Mouse (Mus musculus): ENCODE measurements around the gene Ppp1r1b. TPM values are rescaled to one million over a fixed set of nuclear protein-coding genes. Genes with fewer than 3 reads are reported as not detected.
A peak's percentile ranks its signal among the peaks of the same experiment; 100 is the strongest.

Ppp1r1b gene
- polyA plus RNA-seq, 1 experiment from 2014 or later, result 0.37 TPM

DNA sequence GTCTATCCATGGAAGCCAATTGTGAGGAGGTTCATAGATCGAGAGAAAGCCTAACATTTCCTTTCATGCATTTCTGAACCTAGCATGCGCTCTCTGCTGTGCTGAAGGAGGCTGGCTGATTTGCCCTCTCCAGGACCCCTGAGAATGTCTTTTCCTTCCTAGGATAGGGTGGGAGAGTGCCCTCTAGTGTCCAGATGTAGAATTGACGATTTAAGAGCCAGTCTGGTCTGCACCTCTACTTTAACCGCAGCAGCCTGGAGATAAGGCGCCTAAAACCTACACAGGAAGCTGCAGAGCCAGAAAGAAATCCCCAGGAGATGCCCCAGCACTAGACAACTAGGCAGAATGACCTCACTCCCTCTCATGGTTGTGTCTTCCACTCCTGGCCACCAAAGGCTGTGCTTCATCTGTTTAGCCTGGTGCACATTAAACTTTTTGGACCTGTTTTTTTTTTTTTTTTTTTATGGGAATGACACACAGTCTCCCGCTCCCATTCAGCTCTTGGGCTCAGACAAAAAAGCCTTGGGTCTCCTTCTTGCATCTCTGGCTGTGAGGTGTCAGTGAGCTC is 7.6 kb downstream of the Ppp1r1b start:
- no peak overlapping the region for H3K4me3 ChIP-seq
- H3K27ac ChIP-seq, result no peak overlapping the region
- H3K36me3 ChIP-seq, result no peaks in the 10 kb centered on the region
- no peak overlapping the region for H3K4me2 ChIP-seq (replicated peaks)
- no peak overlapping the region for H3K9ac ChIP-seq
- H3K27me3 ChIP-seq, result peaks cover 45% of the 10 kb centered on the region
- H3K9me3 ChIP-seq (replicated peaks), result no peaks in the 10 kb centered on the region
- peaks cover 29% of the 10 kb centered on the region for H3K4me1 ChIP-seq
- WGBS, result 12% methylated on average over 6 of the region's 6 CpGs
- ATAC-seq (ENCODE audit: low FRiP score), result no peak

DNA sequence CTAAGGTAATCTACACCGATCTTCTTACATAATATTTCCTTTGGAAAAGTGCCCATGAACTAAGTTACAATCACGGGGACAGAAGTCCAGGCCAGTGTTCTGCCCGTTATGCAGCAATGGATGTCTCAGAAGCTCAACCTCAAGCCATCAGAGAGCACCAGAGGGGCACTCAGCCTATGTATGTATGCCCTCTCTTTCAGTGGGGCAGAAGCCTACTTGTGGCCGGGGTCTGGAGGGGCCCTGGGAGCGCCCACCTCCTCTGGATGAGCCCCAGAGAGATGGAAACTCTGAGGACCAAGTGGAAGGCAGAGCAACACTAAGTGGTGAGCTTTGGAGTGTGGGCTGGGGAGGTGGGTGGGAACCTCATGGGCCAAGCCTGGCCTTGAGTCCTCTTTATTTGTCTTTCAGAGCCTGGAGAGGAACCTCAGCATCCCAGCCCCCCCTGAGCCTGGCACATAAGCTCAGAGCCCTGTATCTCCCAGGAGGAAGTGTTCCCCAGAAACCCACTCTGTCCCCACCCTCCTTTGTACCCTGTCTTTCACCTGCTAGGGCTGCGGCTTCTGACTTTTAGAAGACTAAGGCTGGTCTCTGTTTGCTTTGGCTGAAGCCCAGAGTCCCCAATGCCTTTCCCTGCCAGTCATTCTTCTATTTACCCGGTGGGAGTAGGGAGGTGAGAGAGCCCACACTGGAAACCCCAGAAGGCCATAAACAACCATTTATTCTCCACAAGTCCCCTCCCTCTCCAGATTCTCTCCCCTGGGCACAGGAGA is 8.6 kb downstream of the Ppp1r1b start:
- H3K4me1 ChIP-seq, result peaks cover 39% of the 10 kb centered on the region
- no peaks in the 10 kb centered on the region for H3K36me3 ChIP-seq
- no peak for ATAC-seq (ENCODE audit: low FRiP score)
- H3K4me3 ChIP-seq, result no peak overlapping the region
- H3K4me2 ChIP-seq (replicated peaks), result no peak overlapping the region
- no peak overlapping the region for H3K27ac ChIP-seq
- H3K9ac ChIP-seq, result no peak overlapping the region
- 78% methylated on average over 7 of the region's 7 CpGs for WGBS
- H3K9me3 ChIP-seq (replicated peaks), result no peaks in the 10 kb centered on the region
- H3K27me3 ChIP-seq, result peaks cover 35% of the 10 kb centered on the region

DNA sequence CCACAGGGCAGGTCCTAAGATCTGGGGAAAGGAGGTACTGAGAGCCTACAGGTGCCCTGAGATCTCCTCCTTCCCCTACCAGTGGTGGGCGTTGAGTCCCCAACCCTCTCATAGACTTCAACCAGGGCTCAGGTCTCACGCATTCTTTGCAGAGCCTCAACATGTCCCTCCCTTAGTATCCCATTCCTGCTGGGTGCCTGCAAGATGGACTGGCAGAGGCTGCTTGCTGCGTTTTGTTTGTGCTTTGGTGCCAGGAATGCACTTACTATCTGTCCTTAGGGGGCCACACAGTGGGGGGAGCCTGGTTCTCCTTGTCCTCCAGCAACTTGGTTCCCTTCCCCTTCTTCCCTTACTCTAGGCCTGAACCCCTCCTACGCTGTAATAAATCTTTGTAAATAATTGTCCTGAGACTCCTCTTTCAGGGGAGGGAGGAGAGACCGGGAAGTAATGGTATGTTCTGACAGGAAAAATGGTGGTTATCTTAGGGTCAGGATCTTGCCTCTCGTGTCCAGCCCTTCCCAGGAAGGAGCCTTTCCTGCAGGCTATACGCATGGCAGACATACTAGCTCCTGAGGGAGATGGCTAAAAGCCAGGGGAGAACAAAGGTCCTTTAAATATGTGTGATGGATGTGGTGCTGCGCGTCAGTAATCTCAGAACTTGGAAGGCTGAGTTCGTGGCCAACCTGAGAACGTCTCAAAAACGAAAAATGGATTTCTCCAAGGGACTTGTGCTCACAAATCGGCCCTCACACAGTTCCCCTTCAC is 9.4 kb downstream of the Ppp1r1b start:
- WGBS, result 8% methylated on average over 13 of the region's 13 CpGs

DNA sequence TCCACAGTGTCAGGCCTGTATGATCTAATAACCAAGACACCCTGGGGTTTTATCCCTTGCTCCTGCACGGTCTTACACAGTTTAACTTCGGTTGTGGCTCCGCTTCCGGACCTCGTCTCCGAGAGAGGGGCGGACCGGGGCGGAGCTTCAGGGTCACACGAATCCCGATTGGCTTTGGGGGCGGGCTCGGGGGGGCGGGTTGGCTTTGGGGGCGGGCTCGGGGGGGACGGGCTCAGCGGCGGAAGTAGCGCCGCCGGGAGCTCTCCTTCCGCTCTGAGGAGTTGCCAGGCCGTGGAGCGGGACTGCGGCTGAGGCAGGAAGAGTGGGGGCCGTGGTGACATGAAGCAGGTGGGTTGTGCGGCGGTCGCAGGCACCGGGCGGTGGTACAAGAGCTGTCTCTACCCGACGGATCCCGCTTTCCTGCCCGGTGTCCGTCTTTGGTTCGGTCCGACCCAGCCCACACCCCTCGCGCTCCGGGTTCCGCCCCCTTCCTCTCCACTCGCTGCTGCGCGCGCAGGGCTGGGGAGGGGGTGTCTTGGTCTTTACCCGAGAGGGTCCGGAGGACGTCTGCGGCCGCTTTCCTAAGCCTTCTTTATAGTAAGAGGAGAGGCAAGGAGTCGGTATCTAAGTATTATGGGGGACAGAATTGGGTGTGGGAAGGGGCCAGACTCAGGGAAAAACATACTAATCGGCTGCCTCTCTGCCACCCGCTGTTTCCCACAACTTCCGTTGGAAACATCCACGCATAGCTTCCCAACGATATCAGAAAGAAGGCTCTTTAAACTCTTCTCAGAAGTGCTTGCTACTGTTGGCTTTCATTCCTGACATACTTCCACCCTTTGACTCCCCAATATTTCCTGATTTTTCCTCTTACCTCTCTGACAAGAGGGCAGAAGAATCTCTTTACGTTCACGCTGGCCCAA is 10.2 kb downstream of the Ppp1r1b start, which contains the start of gene Stard3:
Gene Stard3 (plus strand): TSS at position 208 of the 923 bp plus-strand sequence.
- WGBS, result under 1% methylated on average over 52 of the region's 60 CpGs
- Histone ChIP-seq H3K9me3 (replicated peaks) (no peaks in the 10 kb centered on the region), H3K27ac (peak within 1 kb of the TSS; percentile 87), H3K4me2 (replicated peaks) (peak within 1 kb of the TSS; percentile 79), H3K4me1 (peaks cover 47% of the 10 kb centered on the region), H3K27me3 (peaks cover 19% of the 10 kb centered on the region), H3K36me3 (no peaks in the 10 kb centered on the region), H3K9ac (peak within 1 kb of the TSS; percentile 78), H3K4me3 (peak within 1 kb of the TSS; percentile 65)
- ATAC-seq (ENCODE audit: low FRiP score), result peak; percentile 82

More for the DNA sequence above, 9.4 kb downstream of the Ppp1r1b start:
- H3K9ac ChIP-seq, result peak overlapping the region; percentile 1
- peaks cover 28% of the 10 kb centered on the region for H3K27me3 ChIP-seq
- no peaks in the 10 kb centered on the region for H3K36me3 ChIP-seq
- H3K9me3 ChIP-seq (replicated peaks), result no peaks in the 10 kb centered on the region
- ATAC-seq (ENCODE audit: low FRiP score), result peak; percentile 9; the same call in 1 of the 2 replicates
- peak overlapping the region; percentile 79 for H3K4me2 ChIP-seq (replicated peaks)
- H3K4me3 ChIP-seq, result peak overlapping the region; percentile 65
- peak overlapping the region; percentile 55 for H3K27ac ChIP-seq
- H3K4me1 ChIP-seq, result peaks cover 47% of the 10 kb centered on the region

DNA sequence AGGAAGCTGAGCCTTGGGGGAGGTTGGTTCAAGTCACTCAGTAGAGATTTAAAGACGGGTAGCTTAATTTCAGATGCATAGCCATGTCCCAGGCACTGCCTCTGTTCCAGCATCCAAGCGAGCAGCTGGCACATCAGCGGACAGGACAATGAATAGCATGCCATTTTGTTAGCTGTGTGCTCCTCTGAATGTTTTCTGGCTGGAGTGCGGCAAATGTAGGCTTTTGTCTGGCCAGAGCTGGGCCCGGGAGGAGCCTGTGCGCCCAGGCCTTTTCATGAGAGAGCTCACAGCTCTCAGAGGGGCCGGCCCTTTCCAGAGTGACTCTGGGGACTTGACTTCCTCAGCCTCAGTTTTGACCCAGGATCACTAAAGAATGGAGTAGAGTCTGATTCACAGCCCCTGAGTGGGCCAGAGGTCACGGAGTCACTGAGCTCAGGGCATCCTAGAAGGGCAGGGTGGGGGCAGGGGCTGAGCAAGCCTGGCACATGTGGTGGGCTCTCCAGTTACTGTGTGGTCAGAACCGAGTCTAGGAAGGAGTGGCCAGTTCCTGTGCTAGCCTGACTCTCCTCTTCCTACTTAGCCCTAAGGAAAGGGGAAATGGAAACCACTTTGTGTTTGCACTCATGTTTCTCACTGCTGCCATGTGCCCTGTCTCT is 12.8 kb downstream of the Ppp1r1b start:
- 25% methylated on average over 9 of the region's 9 CpGs for WGBS
- no peaks in the 10 kb centered on the region for H3K27me3 ChIP-seq
- H3K4me1 ChIP-seq, result peaks cover 50% of the 10 kb centered on the region
- H3K9me3 ChIP-seq (replicated peaks), result no peaks in the 10 kb centered on the region
- H3K9ac ChIP-seq, result peak overlapping the region; percentile 44
- H3K4me2 ChIP-seq (replicated peaks), result peak overlapping the region; percentile 21
- peak; percentile 31; the same call in 1 of the 2 replicates for ATAC-seq (ENCODE audit: low FRiP score)
- H3K4me3 ChIP-seq, result no peak overlapping the region
- H3K36me3 ChIP-seq, result no peaks in the 10 kb centered on the region
- H3K27ac ChIP-seq, result peak overlapping the region; percentile 74

DNA sequence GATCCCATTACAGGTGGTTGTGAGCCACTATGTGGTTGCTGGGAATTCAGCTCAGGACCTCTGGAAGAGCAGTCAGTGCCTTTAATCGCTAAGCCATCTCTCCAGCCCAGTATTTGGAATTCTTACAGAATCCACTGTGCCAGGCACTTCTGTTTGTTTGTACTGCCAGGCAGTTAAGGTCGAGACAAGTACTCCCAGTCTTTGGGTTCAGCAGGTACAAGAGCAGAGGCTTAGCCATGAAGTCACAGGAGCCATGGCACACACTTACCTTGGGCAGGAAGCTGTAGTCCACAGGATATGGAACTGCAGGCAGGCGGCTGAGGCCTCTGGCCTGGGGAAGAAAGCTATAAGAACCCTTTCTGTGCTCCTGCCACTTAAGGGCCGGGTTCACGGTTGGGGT is 15.6 kb downstream of the Ppp1r1b start:
- Histone ChIP-seq H3K9me3 (replicated peaks) (no peaks in the 10 kb centered on the region), H3K4me3 (no peak overlapping the region), H3K36me3 (no peaks in the 10 kb centered on the region), H3K27ac (no peak overlapping the region), H3K4me2 (replicated peaks) (no peak overlapping the region), H3K27me3 (no peaks in the 10 kb centered on the region), H3K9ac (no peak overlapping the region), H3K4me1 (peaks cover 40% of the 10 kb centered on the region)
- no peak for ATAC-seq (ENCODE audit: low FRiP score)
- WGBS, result 88% methylated on average over 5 of the region's 5 CpGs

DNA sequence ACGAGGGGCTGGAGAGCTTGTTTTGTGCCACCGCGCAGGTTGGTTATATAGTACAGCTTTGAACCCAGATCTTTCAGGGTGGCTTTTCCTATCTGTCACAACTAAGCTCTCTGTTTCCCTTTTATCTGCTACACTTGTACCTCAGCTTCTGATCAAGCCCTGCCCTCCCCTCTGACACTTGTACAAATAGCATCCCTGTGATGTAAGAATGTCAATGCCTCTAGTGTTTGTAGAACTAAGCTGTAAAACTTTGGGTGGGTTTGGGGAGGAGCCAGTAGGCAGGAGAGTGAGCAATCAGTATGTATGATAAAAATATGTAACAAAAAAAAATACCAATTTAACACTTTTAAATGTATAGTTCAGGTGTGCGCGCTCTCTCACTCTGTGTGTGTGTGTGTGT is 16.2 kb downstream of the Ppp1r1b start:
- no peak for ATAC-seq (ENCODE audit: low FRiP score)
- H3K36me3 ChIP-seq, result no peaks in the 10 kb centered on the region
- 96% methylated on average over 5 of the region's 5 CpGs for WGBS
- peaks cover 34% of the 10 kb centered on the region for H3K4me1 ChIP-seq
- no peak overlapping the region for H3K27ac ChIP-seq
- H3K27me3 ChIP-seq, result no peaks in the 10 kb centered on the region
- H3K9ac ChIP-seq, result no peak overlapping the region
- no peak overlapping the region for H3K4me2 ChIP-seq (replicated peaks)
- no peak overlapping the region for H3K4me3 ChIP-seq
- H3K9me3 ChIP-seq (replicated peaks), result no peaks in the 10 kb centered on the region

DNA sequence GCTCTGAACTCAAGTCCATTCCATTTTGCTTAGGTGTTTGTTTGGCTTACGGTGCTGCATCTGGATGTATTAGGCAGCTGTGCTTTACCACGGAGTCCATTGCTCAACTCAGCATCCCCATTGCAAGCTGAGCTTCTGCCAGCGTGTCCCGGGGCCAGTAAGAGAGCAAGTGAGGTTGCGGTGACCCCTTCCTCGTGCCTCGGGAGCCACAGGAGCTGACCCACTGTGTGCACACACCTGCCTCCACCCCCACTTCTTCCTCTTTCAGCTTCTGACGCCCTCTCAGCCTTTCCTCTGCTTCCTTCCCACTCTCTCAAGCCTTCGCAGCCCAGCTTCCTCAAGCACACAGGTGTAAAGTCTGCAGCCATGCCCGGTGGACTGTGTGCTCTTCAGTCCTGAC is 18.1 kb downstream of the Ppp1r1b start:
- no peak overlapping the region for H3K9ac ChIP-seq
- ATAC-seq (ENCODE audit: low FRiP score), result no peak
- no peaks in the 10 kb centered on the region for H3K36me3 ChIP-seq
- 73% methylated on average over 10 of the region's 10 CpGs for WGBS
- H3K27me3 ChIP-seq, result no peaks in the 10 kb centered on the region
- no peaks in the 10 kb centered on the region for H3K9me3 ChIP-seq (replicated peaks)
- no peak overlapping the region for H3K27ac ChIP-seq
- no peak overlapping the region for H3K4me3 ChIP-seq
- peaks cover 23% of the 10 kb centered on the region for H3K4me1 ChIP-seq
- H3K4me2 ChIP-seq (replicated peaks), result no peak overlapping the region

DNA sequence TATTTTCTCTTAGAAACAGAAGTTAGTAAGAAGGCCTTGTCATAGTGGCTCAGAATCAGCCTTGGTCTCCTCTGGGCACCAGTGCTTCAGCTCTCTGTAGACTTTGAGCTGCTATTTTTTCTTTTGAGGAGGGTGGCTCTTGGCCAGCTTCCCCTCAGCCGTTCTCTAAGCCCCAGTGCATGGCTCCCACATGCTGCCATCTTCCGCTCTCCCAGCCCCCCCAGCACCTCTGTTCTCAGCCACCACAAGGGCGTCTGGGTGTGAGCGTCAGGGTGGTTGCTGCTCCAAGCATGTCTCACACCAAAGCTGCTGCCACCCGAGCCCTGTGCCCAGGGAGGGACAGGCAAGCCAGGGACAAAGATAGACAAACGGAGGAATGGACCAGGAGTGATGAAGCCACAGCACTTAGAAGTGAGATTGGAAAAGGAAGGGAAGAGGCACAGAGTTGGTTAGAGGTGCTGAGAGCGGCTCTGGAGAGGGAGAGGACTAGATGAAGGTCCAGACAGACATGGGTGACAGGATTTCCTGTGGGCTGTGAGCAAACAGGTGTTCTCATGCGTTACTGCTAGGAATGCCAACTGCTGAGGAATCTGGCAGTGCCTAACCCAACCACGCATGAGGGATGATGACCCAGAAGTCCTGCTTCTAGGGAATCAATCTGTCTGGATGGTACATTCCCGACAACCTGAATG is 19.1 kb downstream of the Ppp1r1b start:
- H3K4me1 ChIP-seq, result peaks cover 23% of the 10 kb centered on the region
- H3K27ac ChIP-seq, result no peak overlapping the region
- WGBS, result 85% methylated on average over 10 of the region's 10 CpGs
- ATAC-seq (ENCODE audit: low FRiP score), result no peak
- H3K9me3 ChIP-seq (replicated peaks), result no peaks in the 10 kb centered on the region
- H3K4me2 ChIP-seq (replicated peaks), result no peak overlapping the region
- no peaks in the 10 kb centered on the region for H3K36me3 ChIP-seq
- H3K9ac ChIP-seq, result no peak overlapping the region
- no peak overlapping the region for H3K4me3 ChIP-seq
- no peaks in the 10 kb centered on the region for H3K27me3 ChIP-seq

DNA sequence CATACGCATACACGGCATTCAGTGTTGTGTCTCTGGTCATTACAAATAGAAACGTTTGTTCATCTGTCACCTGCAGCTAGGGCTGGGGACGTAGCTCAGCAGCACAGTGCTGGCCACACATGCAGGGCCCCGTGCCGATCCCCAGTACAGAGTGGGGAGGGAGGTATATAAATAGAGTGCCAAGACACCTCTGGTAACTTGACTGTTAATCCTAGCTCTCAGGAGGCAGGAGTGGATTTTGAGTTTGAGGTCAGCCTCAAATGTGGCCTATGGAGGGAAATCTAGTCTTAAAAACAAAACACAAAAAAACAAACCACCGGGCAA is 19.6 kb downstream of the Ppp1r1b start:
- peaks cover 25% of the 10 kb centered on the region for H3K4me1 ChIP-seq
- H3K27ac ChIP-seq, result no peak overlapping the region
- H3K4me2 ChIP-seq (replicated peaks), result no peak overlapping the region
- ATAC-seq (ENCODE audit: low FRiP score), result no peak
- no peak overlapping the region for H3K4me3 ChIP-seq
- H3K9ac ChIP-seq, result no peak overlapping the region
- H3K36me3 ChIP-seq, result no peaks in the 10 kb centered on the region
- H3K9me3 ChIP-seq (replicated peaks), result no peaks in the 10 kb centered on the region
- 86% methylated on average over 7 of the region's 7 CpGs for WGBS
- H3K27me3 ChIP-seq, result no peaks in the 10 kb centered on the region

DNA sequence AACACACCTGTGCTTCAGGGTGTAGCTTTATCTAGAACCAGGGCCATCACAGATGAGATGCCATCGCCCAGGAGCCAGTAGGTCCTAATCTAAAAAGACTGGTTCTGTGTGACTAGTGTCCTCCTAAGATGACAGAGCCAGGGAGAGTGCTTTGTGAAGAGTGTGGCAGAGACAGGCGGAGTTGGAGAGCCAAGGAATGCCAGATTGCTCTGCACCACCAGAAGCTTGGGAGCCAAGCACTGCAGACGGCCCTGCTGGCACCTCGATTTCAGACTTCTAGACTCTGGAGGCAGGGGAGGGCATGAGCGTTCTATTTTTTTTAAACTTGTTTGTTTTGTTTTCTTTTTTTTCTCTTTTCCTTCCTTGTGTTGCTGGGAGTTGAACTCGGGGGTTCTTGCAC is 21.1 kb downstream of the Ppp1r1b start:
- Histone ChIP-seq H3K9me3 (replicated peaks) (no peaks in the 10 kb centered on the region), H3K27ac (no peak overlapping the region), H3K27me3 (no peaks in the 10 kb centered on the region), H3K4me3 (no peak overlapping the region), H3K4me1 (peaks cover 30% of the 10 kb centered on the region), H3K4me2 (replicated peaks) (no peak overlapping the region), H3K36me3 (no peaks in the 10 kb centered on the region), H3K9ac (no peak overlapping the region)
- WGBS, result 85% methylated on average over 6 of the region's 6 CpGs
- no peak for ATAC-seq (ENCODE audit: low FRiP score)
